Mouse (Mus musculus) hematopoietic multipotent progenitor cell, adult 10-12 weeks (in vitro differentiated cells): ENCODE data around the gene Serpini1. TPM values are rescaled to one million over a fixed set of nuclear protein-coding genes. Genes with fewer than 3 reads are reported as not detected.

Experiments
- polyA plus RNA-seq: library from polyadenylated mRNA; stranded (reverse); fragments of >175 nt; gene quantifications from 2 replicates; pipeline ENCODE4 v1.2.3, GENCODE M21; 2012; ENCODE audit warnings: low replicate concordance

Serpini1 gene
- polyA plus RNA-seq = 0.07 and 0.84 TPM in 2 replicates

GRCm38 (mm10) chr3:75557292-75557691 is at the start of gene Serpini1:
Gene Serpini1 (plus strand): TSS chr3:75557547.

DNA sequence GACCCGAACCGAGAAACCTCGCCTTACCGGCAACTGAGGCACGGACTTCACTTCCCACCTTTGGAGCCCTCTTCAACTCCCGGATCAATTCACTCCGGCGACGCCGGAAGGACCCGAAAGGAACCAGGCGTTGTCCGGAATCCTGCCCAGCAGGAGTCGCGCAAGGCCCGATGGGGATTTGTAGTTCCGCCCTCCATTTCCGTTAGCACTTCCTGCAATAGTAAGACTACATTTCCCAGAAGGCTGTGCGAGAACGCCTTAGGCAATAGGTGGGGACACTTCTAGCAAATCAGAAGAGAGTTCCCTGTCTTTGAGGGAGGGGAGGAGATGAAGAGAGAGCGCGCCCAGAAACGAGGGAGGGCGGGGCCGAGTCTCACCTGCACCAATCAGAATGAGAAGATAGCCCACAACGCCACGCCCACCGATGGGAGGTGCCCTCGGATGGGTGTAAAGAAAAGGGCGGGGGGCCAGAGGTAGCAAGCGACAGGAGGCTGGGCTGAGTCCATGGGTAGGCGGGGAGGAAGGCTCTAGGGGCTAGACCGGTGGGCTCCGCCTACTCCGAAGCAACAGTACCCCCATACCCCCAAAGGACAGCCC is 554 bp upstream of the Serpini1 start, which contains the start of gene Pdcd10:
TSS of gene Pdcd10 (minus strand) at position 162 of the 597 bp plus-strand sequence.

Other genes with a start within 250 kb of the Serpini1 start
- not detected in 2 replicates for gene Wdr49, start 75.4 kb upstream of the Serpini1 start, polyA plus RNA-seq
- 0.45 and 8.3 TPM in 2 replicates for gene Pdcd10, start 691 bp upstream of the Serpini1 start, polyA plus RNA-seq
- gene Gm29133, start 190.7 kb downstream of the Serpini1 start, polyA plus RNA-seq = not detected in 2 replicates